Mouse (Mus musculus): ENCODE measurements around the gene Nectin1.

The Nectin1 gene

GRCm38 (mm10) chr9:43743647-43744137, at the start of gene Nectin1:
Nectin1 (plus strand) TSS chr9:43743984.
- DNase-seq = peak; percentile 92

DNA sequence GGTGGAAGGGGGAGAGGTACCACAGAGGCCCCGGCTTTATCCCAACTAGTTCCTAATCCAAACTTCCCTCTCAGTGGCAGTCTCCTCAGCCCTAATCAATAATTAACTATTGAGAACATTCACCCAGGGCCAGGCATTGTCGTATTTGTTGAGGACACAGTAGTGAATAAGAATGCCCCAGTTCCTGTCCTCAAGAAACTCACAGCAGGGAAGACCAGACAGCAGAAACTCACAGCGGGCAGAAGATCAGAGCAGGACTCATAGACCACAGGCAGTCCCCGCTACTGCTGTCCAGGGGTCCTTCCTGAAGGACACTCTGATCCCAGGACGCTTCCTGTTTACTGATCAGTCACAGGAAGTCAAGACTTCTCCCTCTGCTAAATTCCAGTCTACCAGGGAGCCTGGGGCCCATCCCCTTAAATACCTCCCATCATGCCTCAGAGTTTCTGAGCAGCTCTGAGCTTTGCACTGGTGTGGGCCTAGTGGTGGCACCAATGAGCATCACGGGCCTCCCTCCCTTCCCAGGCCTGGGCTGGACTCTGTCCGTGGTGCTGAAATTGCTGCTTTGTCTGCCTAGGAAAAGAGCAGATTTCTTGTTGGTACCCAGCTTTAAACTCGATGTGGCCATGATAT, 45.6 kb upstream of the Nectin1 start:
- no peak for DNase-seq

DNA sequence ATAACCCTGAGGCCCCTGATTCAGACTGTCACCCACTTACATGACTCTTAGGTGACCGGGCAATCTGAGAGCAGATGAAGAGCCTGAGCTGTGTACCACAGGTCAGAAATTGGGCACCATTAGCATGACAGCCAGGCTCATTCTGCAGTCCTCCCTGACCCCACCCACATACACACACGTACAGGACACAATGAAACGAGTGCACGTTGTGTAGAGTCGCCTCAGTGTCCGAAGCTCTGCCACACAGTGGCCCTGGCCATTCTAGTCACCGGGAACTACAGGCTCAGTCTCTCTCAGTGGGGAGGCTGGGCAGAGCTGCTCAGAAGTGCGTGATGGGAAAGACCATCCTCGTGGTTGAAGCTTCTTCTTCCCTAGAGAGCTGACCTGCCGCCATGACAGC, 44.9 kb upstream of the Nectin1 start:
- no peak for DNase-seq

GRCm38 (mm10) chr9:43699417-43700225, 44.2 kb upstream of the Nectin1 start:
- DNase-seq = no peak

GRCm38 (mm10) chr9:43700226-43700579, 43.6 kb upstream of the Nectin1 start:
- DNase-seq = no peak

- no peak for DNase-seq
Measured at GRCm38 (mm10) chr9:43701748-43702147, 42.0 kb upstream of the Nectin1 start.

DNA sequence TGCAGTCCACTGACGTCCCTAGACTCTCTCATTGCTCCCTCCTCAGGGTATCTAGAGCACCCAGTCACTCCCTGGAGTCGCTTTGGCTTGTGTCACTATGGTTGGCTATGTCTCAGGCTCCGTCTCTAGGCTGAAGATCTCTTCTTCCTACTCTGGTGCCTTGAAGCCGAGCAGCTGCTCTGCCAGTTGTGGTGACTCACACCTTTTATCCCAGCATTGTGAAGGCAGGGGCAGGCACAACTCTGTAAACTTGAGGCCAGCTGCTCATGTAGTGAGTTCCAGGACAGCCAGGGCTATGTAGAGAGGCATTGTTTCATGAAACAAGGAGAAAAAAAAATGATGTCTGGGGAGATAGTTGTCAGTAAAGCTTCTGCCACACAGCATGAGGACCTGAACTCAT, 36.2 kb upstream of the Nectin1 start:
- DNase-seq = no peak

DNA sequence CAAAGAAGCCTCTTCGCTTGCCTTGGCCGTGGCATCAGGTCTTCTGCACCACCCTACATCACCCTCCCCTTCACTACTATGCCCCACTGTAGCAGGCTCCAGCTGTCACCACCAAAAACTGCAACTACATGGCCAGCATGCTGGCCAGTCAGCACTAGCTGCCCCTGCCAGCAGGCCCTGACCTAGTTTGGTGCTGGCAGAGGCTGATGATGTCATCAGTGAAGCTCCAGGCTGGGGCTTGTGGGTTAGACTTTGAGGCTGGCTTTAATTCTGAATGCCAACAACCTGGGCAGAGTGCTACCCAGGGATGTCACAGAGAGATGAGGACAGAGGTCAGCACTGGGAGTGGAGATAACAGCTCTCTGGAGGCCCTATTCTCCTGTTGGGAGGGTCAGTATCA, 35.1 kb upstream of the Nectin1 start:
- peak; percentile 76 for DNase-seq

DNA sequence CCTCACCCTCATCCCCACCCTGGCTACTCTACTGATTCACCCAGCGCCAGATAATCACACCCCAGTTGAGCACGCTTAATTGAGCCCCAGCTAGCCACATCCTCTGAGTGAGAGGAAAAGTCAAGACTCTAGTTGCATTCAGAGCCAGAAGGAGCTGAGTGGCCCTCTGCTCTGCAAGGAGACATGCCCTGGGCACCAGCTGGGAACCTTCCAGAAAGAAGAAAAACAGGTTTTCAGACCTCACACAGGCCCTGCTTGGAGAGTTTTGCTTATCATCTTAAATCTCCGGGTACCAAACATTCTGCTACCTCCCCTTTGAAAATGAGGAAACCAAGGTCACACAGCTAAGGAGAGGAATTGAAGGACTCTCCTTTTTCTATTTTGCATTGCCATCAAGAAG, 30.4 kb upstream of the Nectin1 start:
- no peak for DNase-seq

- no peak for DNase-seq
Measured at GRCm38 (mm10) chr9:43719407-43719839, 24.4 kb upstream of the Nectin1 start.

DNA sequence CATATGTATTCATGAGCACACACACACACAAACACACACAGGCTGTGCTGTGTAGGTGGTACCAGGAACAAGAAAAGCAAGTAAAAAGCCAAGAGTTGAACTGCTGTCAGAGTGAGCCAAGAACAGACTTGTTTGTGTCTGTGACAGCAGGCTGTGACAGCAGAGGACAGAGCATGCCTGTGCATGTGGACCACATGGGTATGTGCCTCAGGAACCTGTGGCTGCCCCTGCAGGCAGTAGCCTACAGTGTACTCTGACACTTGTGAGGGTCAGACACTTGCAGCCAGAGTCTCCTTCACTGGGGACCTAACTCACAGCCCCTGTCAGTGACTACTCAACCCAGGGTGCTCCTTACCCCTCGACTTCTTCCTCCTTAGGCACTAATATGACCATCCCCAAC, 23.7 kb upstream of the Nectin1 start:
- no peak for DNase-seq

GRCm38 (mm10) chr9:43724093-43724492, 19.7 kb upstream of the Nectin1 start:
- no peak for DNase-seq

DNA sequence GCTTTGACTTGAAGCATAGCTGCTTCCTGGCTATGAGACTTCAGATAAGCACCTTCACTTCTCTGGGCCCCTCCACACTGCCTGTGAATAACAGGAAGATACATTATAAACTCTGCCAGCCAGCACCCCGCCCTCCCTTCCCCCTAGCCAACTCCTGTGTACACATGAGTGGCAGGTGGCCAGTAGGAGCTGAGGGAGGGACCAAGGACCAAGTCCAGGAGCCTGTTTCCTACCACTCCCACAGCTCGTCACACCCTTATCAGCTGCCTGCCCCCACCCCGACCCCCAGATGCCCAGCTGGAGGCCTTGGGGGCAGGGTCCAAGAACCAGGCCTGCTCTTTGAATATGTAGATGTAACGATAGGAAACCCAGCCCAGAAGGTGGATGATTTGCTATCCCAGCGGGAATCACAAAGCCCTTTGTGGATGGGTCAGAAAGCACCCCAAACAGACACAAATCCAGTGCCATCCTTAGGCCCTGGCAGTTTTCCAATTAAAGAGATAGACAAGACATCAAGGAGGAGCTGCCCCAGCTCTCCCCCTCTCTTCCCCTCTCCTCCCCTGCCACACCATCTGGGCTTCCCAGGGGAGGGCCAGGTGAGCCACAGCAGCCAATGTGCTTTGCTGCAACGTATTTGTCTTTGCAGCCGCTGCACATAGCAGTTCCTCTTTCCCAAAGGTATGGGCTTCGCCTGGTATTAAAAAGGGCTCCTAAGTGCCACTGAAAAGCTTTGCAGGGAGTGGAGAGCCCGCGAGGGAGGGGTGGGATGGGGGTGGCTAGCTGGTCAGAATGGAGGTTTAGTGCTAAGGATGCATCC, 14.1 kb upstream of the Nectin1 start:
- no peak for DNase-seq

GRCm38 (mm10) chr9:43730284-43731027, 13.3 kb upstream of the Nectin1 start:
- DNase-seq = peak; percentile 46

DNA sequence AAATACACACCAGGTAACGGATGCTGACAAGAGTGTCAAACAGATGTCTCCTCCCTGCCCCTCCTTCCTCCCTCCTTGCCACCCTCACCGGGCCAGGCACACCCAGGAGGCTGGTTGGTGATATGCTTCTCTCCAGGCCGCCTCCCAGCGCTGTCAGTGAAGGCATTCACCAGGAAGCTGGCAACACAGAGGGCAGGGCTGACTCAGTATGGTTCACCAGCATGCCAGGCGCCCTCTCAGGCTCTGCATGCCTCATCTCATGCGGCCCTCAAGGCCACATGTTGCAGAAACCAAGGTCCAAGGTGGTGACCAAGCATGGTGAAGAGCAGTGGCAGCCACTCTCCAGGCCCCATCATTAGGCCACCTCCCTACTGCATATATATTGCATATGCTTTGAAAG, 11.9 kb upstream of the Nectin1 start:
- DNase-seq = no peak

- DNase-seq = no peak
Measured at GRCm38 (mm10) chr9:43732671-43733070, 11.1 kb upstream of the Nectin1 start.

- no peak for DNase-seq
Measured at GRCm38 (mm10) chr9:43734952-43735351, 8.8 kb upstream of the Nectin1 start.

GRCm38 (mm10) chr9:43736046-43736730, 7.6 kb upstream of the Nectin1 start:
- no peak for DNase-seq

DNA sequence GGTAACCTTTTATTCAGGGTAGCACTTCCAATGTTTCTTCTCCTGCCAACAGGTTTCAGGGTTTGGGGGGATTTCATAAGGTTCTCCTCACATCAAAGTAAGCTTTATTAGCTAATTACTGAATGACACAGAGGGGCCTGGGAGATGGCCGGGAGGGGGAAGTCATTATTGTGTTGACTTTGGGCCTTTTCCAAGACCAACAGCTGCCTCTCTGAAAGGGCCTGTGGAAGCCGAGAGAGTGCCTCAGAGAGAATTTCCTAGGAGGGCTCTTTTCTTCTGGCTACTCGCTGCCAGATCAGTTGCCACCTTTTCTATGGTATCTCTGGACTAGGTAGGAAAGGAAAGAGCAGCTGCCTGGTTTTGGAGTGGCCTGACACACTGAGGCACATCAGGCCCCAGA, 6.5 kb upstream of the Nectin1 start:
- DNase-seq = no peak

- DNase-seq = no peak
Measured at GRCm38 (mm10) chr9:43737871-43738292, 5.9 kb upstream of the Nectin1 start.

GRCm38 (mm10) chr9:43738480-43739084, 5.2 kb upstream of the Nectin1 start:
- DNase-seq = no peak

DNA sequence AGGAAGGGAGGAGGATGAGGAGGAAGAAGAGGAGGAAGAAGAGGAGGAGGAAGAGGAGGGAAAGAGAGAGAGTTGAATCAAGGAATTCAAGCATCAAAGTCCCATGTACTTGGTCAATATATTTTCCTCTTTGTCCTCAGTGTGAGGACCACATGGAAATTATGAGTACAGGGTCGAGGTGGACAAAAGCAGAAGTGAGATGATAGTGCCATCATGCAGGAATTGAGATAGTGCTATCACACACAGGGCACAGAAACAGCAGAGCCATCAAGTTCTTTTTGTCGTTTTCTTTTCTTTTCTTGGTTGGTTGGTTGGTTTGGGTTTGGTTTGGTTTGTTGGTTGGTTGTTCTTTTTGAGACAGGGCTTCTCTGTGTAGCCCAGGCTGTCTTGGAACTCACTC, 2.5 kb upstream of the Nectin1 start:
- DNase-seq = no peak

Measured in cerebellum, adult 9-11 months (tissue).